Mouse (Mus musculus): ENCODE data around the gene Fam118b.

Fam118b gene

DNA sequence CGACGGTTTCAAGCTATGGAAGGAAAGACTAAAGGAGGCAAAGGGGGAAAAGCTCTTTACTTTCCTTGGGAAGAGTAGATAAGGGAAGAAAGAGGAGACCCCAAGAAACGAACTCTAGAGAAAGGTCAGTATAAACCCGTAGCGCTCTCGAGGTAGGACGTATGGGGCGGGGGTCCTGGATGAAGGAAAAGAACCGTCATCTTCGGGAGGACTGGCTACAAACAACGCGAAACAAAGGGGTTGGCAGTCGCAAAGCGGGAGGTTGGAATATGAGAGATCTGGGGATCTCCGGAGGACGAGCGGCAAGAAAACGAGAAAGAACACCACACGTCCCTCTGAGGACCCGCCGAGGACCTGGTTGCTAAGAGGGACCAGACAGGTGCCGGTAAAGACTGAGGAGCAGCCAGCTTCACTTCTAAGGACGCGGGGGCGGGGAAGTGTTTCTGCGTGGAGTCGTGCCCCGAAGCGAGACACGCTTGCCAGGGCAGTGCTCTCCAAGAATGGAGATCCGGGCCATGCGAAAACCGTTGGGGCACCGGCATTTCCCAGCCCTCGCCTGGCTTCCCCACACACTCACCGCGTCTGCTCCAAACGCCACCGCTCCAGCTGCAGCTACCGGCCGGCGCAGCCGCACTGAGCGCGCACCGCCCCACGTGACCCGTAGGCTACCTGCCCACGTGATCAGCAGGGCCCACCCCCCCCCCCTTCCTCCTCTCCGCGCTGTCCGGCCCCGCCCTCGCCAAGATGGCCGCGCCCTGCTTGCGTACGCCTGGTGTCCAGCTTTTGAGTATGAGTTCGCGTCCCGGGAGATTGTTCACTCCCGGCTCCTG, at the start of gene Fam118b, which contains the start of gene Rpusd4:
Gene Fam118b, minus strand, starts transcription at position 660 of the 830 bp plus-strand sequence.
Gene Rpusd4, plus strand, starts transcription at position 720 of the 830 bp plus-strand sequence.
- peak; percentile 84 to 87 for DNase-seq (ENCODE audit: low spot score in 2 of 2)

DNA sequence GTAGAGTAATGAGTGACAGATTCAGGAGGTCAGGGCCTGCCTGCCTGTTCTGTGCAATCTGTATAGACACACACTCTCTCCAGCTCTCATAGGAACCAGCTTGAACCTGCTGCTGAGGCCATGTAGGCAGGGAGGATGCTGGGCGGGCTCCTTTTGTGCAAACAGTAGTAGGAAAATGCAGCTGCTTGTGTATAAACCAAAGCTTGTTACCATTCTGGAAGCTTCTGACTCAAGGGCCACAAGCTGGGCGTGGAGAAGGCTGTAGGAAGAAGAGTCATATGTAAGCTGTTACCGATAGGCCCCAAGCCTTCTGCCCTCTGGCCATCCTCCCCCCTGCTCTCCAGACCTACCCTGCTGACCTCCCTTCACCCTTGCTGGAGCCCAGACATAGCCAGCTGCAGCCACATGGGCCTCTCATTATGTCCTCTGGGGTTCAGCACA, 49.2 kb upstream of the Fam118b start:
- DNase-seq (ENCODE audit: low spot score in 2 of 2) = no peak

DNA sequence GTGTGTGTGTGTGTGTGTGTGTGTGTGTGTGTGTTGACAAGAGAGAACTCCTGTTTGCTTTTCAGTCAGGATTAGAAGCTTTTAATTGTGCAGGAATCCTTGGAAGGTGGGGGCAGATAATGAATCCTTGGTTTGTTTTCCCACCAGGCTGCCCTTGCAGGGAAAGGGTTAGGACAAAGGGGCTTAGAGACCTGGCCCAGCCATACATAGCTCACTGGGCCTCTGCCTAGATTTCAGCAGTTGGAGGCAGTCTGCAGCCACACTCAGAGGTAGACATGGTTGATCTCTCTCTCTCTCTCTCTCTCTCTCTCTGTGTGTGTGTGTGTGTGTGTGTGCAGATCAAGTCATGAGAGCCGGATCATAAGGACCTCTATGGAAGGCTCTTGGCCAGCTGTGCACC, 46.6 kb upstream of the Fam118b start:
- DNase-seq (ENCODE audit: low spot score in 2 of 2) = no peak

DNA sequence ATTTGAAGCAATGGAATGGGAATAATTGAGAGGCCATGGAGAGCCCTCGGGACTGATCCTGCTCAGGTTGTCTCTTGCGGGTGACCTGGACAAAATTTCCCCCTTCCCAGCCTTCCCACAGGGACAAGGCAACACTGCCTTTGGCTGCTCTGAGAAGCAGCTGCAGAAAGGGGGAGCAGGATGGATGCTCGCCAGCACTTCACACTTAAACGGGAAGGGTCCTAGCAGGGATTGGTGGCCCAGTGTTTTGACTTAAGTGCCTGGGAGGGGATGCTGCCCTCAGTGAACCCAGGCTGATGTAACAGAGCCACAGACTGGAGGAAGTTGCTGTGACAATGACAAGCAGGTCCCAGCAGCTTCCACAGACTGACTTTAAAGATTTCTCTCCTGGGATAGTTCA, 46.0 kb upstream of the Fam118b start:
- no peak for DNase-seq (ENCODE audit: low spot score in 2 of 2)

DNA sequence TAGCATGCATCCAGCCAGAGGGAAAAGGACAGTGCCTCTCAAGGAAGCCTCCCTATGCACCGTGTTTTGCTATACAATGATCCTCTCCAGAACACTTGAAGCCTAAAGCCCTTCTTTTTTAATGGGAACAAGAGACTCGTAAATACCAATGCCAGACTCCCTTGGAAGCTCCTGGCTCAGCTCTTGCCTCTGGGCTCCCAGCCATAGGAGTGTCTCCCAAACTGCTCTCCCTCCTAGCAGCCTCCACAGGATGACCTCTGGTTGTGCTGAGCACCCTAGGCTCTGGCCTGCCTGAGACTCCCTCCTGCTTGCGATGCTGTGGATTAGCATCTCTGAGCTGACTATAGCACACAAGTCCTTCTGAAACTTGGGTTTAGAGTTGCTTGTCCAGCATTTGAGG, 44.9 kb upstream of the Fam118b start:
- DNase-seq (ENCODE audit: low spot score in 2 of 2) = no peak

DNA sequence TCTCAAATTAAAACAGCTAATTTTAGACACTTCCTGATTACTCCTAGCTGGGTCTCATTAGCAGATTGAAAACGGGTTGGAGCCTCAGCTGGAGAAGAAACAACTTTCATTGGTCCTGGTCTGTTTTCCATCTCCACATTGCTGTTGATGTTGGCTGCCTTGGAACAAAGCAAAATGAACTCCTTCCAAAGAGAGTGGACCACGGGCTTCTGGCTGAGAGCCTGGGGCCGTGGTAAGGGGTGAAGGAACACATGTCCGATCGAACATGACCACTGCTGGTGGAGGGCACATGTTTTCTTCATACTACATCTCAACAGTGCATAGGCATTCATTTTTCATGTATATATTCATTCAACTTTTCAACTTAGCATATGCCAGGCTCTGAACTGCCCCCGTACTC, 42.8 kb upstream of the Fam118b start:
- no peak for DNase-seq (ENCODE audit: low spot score in 2 of 2)

DNA sequence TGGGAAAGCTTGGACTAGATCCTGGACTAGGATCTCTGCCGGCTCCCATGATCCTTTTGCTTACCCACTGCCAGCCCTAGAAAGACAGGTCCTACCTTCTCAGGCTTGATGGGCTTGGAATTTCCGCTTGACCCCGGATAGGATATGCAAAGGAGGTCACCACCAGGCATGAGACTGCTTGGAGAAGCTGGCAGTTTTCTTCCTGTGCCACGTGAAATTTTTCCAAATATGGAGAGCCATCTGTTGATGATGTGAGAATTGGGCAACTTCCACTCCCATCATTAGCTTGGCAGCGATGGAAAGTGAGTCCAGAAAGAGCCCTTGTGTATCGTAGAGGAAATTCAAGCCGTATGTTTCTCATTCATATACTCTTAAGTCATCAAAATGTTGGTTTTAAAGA, 39.9 kb upstream of the Fam118b start:
- DNase-seq (ENCODE audit: low spot score in 2 of 2) = no peak

DNA sequence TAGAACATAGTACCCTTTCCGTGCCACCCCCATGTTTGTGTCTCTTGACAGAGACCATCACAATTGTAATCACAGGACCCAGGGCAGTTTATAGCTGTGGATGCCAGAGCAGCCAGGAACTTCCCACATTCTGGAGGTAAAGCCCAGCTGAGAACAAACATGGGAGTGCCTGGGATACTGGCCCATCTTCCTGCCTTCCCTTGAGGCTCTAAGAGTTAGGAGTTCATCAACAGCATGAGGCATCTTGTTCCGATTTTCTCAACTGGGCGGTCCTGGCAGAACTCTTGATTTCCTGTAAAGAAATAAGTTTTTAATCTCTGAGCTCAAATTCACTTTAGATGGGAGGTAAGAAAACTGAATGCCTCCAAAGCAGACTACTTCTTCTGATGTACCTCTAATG, 34.6 kb upstream of the Fam118b start:
- DNase-seq (ENCODE audit: low spot score in 2 of 2) = no peak

DNA sequence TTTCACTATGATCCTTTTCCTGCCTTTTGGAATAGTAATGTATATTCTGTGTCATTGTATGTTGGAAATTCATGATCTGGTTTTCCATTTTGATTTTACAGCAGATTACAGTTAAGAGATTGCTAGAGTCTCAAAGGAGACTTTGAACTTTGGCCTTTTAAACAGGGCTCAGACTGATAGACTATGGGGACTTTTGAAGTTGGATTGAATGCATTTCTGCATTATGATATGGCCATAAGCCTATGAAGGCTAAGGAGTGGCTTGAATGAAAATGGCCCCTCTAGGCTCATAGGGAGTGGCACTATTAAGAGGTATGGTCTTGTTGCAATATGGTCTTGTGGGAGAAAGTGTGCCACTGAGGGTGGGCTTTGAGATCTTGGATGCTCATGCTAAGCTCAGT, 30.2 kb upstream of the Fam118b start:
- no peak for DNase-seq (ENCODE audit: low spot score in 2 of 2)

DNA sequence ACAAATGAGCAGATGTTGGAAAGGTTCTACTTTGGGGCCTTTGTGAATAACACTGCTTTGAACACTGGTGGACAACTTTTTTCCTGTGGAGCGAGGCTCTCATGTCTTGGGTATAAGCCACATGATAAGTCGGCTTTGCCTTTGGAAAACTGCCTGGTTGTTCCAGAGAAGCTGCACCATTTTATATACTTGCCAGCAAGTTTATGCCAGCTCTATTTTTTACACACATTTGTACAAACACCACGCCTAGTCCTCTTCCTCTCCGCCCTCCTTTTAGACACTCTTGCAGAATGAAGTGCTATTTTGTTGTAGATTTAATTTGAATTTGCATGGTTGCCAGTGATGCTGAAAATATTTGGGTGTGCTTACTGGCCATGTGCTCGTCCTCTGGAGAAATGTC, 25.9 kb upstream of the Fam118b start:
- DNase-seq (ENCODE audit: low spot score in 2 of 2) = no peak

DNA sequence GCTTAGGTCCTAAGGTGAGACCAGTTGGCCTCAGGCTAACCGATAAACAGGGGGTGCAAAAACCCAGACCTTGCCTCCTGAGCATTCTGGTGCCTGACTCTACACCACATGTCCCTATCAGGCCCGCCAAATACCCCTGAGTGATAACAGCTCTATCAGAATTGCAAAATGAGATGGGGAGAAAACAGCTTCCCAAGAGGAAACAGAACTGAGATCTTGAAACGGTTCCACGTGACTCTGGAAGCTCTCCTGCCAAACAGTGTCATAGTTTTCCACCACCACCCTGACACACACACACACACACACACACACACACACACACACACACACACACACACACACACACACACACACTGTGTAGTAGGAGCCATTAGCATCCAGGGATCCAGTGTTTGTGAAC, 23.3 kb upstream of the Fam118b start:
- no peak for DNase-seq (ENCODE audit: low spot score in 2 of 2)

DNA sequence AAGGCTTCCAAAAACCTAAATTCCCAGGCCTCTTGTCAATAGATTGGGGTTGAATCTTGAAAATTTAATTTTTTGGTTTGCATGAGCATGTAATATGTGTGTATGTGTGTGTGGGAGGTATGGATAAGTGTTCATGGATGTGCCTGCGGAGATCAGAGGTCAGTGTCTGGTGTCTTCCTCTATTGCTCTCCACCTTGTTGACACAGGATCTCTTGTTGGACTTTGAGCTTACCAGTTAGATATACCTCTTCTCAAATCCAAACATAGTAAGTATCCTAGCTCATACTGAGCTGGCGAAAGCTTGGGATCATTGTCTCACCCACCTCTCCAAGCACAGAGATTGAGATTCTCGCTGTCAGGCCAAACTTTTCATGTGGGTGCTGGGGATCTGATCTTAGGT, 22.8 kb upstream of the Fam118b start:
- DNase-seq (ENCODE audit: low spot score in 2 of 2) = no peak

DNA sequence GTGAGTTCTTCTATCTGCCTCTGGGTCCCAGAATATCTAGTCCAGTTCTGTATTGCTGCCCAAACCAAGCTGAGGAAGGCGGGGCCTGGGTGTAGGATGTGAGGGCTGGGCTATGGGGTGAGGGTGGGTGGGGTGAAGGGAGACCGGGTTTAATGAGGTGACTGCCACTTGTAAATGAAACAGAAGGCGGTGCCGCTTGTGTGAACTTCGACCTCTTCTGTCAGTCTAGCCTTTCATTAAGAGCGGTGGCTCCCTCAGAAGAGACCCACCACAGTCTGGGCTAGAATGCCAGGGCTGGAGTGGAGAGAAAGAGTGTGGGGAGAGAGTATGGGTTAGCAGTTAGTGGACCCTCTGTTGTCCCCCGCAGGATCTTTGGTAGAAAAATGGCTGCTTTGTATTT, 22.4 kb upstream of the Fam118b start:
- DNase-seq (ENCODE audit: low spot score in 2 of 2) = no peak

DNA sequence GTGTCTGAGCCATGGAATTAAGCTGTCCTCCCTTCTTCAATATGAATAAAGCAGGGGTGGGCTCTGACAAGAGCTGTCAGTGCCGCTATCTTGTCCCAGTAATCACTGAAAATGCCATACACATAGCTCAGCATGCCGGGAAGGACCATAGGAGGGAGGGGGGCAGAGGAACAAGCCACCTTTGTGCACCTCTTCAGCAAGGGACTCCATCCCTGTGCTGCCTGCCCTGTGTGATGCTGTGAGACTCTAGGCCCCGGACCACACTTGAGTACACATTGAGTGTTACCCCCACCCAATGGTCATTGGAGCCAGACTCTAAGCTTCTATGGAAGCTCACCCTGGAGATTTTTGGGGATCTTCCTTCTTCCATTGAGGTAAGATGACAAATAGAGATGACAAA, 18.7 kb upstream of the Fam118b start:
- DNase-seq (ENCODE audit: low spot score in 2 of 2) = no peak

DNA sequence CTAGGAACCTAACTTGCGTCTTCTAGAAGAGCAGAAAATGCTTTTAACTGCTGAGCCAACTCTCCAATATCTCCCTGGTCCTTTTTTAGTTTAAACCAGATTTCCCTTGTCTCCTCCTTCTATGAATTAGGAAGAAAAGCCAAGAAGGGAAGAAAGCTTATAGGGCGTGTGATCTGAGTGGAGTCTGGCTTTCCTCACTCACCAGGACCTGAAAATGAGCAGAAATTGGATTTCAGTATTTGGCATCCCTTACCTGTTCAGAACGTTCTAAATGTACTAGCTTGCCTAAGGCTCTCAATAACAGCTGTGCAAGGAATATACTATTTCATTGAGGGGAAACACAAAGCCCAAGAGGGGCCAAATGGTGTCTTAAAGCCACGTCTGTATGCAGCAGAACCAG, 16.7 kb upstream of the Fam118b start:
- DNase-seq (ENCODE audit: low spot score in 2 of 2) = no peak

DNA sequence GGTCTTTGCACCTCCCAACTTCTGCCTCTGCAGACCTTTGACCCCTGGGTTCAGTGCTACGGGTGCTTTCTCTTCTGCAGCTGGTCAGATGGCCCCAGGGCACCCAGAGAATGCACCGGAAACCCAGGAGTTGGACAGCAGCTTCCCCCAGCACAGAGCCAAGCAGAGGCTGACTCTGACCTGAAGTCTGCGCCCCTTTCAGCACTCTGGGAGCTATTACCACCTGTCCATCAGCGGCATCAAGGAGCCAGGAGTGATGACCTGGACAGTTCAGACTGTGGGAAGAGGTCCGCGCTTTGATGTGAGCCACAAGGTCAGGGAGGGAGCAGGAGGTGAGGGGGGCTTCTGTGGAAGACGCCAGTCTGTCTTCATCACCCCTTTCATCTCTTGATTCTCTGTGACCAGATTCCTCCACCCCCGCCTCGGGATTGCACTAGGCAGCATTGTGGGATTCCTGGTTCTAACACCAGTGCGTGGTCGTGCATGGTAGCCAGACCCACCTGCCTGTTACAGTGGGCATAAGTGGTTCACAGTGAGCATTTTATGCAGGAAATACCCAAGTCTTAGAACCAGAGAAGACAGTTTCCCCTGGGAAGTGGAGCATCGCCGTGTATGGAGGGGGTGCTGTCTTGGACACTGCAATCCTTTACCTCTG, 15.9 kb upstream of the Fam118b start:
- no peak for DNase-seq (ENCODE audit: low spot score in 2 of 2)

DNA sequence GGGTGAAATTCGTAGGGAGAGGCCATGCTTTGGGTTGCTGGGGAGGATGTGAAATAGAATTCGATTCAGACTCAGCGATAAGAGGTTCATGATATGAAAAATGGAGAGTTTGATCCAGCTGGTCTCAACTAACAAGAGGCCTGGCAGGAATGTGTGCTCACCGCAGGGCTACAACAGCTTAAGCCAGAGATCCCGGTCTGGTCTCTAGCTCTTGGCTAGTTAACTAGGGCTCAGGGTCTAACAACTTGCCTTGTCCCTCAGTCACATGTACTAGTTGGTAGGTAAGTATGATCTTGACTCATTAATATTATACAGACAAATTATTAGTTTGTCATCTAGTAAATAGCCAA, 15.2 kb upstream of the Fam118b start:
- DNase-seq (ENCODE audit: low spot score in 2 of 2) = no peak

DNA sequence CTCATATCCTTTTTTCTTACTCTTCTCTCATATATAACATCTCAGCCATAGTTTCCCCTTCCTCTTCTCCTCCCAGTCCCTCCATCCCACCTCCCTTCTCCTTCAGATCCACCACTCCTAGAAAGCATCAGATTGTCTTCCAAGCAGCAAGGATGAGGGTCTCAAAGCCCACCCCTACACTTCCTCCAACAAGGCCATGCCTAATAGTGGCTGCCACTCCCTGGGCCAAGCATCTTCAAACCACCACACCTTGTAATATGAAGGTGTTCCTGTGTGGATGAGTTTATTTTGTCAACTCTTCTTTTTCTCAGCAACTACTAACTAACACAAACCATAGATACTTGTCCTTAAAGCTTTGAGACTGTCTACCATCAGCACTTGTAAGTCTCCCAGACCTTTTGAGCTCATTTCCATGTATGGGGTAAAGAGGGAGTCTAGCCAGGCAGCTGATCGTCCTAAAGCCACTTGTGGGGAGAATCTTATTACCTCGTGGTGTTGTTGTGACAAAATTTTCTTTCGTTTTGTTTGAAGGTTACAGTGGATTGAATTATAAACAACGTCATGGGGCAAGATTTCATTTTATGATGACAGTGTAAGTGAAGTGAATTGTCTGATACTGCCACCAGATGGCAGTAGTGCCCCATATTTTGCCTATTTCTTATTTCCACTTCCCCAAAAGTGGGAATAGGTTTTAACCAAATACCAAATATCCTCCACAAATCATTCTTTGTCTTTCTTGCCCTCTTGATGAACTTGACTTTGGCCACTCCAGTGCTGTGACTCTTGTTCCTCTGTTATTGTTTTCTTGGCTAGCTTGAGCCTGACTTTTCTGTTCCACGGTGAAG, 14.6 kb upstream of the Fam118b start:
- peak in 1 of 2 experiments; percentile 7 for DNase-seq (ENCODE audit: low spot score in 2 of 2)

DNA sequence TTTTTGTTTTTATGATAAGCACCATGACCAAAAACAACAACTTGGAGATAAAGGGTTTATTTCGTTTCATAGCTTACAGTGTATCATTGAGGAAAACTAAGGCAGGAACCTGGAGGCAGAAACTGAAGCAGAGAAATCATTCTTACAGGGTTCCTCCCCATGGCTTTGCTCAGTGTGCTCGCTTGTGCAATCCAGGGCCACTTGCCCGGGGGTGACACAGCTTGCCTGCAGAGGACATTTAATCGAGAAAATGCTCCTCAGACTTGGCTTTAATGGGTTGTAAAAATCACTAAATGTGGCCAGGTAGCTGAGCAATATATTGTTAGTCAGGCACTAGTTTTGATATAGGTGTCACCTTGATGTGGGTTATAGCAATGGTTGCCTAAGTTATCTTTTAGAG, 10.8 kb upstream of the Fam118b start:
- no peak for DNase-seq (ENCODE audit: low spot score in 2 of 2)

DNA sequence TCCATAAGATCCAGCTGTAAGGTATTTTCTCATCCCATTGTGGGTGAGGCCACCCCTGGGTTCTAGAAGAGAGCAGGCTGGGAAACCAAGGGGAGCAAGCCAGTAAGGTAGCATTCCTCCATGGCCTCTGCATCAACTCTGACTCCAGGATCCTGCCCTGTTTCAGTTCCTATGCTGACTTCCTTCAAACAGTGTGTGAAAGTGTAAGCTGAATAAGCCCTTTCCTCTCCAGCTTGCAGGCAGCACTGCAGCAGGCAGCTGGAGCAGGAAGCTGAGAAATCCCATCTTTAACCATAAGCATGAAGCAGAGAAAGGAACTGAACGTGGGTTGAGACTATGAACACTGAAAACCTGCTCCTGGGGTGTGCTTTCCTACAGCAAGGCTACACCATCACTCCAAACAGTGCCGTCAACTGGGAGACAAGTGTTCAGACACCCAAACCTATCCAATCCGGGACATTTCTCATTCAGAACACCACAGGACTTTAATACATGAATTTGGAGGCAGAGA, 10.3 kb upstream of the Fam118b start:
- no peak for DNase-seq (ENCODE audit: low spot score in 2 of 2)

DNA sequence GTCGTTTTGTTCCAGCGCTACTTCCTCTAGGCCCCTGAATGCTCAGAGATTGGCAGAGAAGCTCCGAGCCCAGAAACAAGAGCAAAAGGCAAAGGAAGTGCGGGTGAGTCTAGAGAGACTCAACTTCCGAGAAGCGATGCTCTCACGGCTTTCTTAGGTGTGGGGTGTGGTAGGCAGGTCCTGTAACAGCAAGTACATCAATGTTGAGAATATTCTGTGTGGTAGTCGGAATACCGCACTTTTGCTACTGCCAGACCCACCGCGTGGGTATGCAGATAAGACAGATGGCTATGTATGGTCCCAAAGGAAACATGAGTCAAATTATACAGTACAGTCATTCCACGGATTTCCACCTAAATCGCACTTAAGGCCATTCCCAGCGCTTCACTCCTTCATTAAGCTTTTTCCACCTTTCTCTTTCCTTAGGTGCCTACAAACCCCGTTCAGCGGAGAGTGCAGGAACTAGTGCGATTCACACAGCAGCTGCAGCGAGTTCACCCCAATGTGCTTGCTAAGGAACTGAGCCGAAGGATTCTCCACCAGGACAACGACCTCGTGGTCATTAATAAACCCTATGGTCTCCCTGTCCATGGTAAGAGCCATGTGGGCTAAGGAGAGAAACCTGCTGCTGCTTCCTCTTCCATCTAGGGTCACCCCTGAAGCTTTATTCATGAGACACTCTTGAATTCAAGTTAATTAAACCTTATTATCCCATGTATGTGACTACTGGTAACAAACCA, 541 bp upstream of the Fam118b start:
- no peak for DNase-seq (ENCODE audit: low spot score in 2 of 2)

DNA sequence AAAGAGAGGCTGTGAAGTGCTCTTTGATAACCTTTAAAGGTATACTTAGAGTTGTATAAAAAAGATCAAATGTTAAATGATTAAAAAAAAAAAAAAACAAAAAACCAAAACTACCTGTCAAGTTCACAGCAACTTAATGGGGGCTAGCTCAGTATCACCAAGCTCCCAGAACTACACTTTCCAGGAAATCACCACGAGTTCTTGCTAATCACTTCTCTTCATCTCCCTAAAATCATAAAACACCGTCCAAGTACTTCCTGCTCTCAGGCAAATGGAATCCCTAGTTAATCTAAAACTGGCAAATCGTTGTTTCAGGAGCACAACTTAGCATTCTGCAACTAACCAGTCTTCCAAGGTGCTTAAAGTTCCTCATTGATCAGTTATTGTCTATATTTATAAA, 3.1 kb downstream of the Fam118b start:
- no peak for DNase-seq (ENCODE audit: low spot score in 2 of 2)
